Mouse (Mus musculus) v-Abl transformed pro-B cells (cell line): ENCODE results near the gene Tnfaip6.

Source experiments
- in situ Hi-C, 2 experiments: fragments of 400-800 bp; cut with MboI; formaldehyde crosslinking; loops; one replicate each; pipeline ENCODE4 v1.15.1; 2025; ENCODE audit not compliant: unreplicated experiment in 2 of 2

Tnfaip6 gene

DNA sequence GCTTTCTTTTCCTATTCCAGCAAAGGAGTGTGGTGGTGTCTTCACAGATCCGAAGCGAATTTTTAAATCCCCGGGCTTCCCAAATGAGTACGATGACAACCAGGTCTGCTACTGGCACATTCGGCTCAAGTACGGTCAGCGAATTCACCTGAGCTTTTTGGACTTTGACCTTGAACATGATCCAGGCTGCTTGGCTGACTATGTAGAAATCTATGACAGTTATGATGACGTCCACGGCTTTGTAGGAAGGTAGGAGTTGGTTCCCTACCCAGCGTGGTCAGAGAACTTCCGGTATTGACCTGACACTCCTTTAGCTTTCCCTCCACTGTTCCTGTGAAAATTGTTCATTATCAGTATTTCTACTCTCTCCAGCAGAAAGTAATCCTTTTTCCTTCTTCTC is 13.0 kb downstream of the Tnfaip6 start:
- in situ Hi-C loops = no loop called here

DNA sequence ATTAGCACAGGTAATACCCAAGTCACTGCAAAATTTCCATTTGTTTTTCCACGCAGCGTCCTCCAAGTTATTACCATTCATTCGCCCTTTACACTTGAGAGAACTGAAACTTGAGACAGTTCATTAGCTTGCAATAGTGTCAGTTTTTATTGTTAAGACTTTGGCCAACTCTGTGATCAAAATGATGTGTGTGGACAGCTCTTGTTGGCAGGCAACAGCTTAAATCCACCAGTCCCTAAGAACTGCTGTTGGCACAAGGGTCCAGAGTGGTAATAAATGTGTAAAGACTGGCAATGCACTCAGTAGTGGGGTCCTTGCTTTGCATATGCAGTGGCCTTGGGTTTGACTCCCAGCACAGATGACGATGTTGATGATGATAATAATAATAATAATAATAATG is 14.5 kb downstream of the Tnfaip6 start:
- in situ Hi-C loops = no loop called here

DNA sequence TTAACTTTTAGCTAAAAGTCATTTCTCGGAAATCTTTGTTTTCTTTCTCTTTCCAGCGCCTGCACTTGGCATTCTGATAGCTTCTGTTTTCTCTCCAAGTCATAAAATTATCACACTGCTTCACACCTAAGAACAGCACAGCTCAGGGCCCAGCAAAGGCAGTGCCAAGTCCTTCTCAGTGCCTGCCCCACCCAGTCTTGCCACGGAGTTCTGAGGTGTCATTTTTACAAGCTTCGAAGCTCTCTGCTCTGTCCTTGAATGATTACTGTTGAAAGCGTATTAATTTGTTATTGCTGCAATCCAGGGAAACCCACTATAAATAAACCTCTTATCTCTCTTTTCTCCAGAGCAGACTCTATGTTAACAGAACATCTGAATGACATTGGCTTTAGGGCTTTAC is 15.7 kb downstream of the Tnfaip6 start:
- in situ Hi-C loops = no loop called here

DNA sequence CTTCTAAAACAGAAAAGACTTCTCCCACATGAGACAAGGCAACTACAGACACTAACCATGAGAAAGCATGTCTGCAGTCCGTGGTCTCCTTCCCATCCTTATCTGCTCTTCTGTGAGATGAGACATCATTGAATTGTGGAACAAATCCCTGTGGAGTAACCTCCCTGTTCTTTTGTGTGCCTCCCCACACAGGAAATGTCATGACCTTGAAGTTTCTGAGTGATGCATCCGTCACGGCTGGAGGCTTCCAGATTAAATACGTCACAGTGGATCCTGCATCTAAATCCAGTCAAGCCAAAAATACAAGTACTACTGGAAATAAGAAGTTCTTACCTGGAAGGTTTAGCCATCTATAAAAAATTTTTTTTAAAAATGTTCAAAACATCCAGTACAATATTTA is 17.8 kb downstream of the Tnfaip6 start:
- in situ Hi-C loops = no loop called here

DNA sequence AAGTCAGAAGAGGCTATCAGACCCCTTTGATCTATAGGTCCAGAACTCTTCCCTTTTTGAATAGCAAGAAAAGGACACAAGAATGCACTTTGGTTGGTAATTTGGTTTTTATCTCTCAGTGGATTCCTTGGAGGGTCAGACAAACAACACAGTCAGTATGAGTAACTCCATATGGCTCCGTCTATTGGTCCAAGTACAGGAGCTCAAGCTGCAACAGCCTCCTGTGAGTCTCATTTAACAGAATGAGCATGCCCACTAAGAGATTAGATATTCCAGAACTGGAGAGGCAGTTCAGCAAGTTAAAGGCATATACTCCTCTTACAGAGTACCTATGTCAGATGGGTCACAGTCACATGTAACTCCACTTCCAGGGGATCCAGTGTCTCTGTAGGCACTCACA is 19.3 kb downstream of the Tnfaip6 start:
- in situ Hi-C loops = no loop called here

DNA sequence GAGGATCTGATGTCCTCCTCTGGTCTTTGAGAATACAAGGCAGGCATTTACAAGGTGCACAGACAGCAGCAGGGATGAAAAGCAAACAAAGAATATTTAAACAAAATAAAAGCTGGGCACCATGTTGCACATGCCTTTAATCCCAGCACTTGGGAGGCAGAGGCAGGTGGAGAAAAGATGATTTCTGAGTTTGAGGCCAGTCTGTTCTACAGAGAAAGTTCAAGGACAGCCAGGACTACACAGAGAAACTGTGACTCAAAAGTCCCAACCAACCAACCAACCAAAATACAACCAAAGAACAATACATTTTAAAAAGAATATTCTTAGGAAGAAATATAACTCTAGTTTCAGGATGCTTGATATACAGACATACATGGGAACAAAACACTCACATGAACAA is 19.9 kb downstream of the Tnfaip6 start:
- in situ Hi-C loops = no loop called here

DNA sequence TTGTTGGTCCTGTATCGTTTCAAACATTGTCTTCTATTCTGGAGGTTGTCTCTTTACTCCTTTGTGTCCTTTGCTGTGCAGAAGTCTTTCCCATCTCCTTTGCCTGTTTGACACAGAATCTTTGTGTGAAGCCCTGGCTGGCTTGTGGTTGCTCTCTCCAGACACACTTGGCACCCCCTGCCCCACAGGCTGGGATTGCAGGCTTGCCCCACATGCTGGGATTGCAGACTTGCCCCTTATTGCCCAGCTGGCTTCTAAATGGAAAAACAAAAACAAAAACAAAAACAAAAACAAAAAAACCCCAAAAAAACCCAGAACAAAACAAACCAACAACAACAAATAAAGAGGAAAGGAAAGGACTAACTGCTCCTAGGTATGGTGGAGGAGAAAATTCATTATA is 30.8 kb downstream of the Tnfaip6 start:
- in situ Hi-C loops = no loop called here

DNA sequence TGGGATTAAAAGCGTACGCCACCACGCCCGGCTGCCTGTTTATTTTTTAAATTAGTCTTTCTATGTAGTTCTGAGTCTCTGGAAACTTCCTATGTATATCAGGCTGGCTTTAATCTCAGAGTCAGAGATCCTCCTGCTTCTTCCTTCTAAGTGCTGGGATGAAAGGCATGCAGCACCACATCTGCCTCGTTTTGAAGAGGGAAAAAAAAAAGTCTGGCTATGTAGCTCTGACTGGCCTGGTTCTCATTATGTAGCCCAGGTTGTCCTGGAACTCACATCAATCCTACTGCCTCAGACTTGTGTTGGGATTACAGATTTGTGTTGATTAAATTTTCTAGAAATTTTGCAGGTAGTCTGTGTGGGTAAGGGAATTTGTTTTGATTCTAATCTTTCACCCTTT is 33.0 kb downstream of the Tnfaip6 start:
- in situ Hi-C loops = loop anchor here (5.0 to 10.0 kb wide), 3 partner anchors 96 to 1776 kb away; partner anchors contain the start of genes Mmadhc (in 1 of the 2), Nmi (in 1 of the 2) and Rbm43 (in 1 of the 2)

DNA sequence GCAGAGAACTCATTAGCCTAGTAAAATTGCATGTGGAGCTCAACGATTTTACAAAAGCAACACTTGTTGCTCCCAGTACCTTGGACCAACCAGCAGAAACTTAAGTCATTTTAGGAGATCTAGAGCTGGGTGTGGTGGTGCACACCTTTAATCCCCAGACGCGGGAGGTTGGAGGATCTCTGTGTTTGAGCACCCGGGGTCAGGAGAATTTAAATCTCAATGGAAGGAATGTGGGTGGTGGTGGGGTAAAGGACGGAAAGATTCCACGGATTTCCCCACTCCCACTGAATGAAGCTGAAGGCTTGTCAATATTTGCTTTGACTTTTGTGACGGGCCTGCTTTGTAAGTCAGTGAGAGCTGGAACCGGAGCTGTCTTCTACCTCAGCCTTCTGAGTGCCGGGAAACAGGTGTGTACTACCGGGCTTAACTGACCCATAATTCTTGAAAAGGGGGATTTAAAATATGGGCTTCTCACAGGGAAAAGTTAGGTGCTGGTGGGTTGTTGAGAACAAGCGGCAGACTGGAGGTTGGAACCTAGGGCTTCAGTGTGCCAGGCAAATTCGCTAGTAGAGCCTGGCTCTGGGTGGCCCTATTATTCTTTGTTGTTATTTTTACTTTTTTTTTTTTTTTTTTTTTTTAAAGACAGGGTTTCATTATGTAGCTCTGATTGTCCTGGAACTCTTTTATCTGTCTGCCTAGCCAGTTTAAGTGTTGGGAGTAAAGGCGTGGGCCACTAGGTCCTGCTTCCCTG is 33.6 kb downstream of the Tnfaip6 start:
- in situ Hi-C loops = loop anchor here (5.0 to 10.0 kb wide), 3 partner anchors 97 to 1777 kb away; partner anchors contain the start of genes Mmadhc (in 1 of the 2), Nmi (in 1 of the 2) and Rbm43 (in 1 of the 2)

DNA sequence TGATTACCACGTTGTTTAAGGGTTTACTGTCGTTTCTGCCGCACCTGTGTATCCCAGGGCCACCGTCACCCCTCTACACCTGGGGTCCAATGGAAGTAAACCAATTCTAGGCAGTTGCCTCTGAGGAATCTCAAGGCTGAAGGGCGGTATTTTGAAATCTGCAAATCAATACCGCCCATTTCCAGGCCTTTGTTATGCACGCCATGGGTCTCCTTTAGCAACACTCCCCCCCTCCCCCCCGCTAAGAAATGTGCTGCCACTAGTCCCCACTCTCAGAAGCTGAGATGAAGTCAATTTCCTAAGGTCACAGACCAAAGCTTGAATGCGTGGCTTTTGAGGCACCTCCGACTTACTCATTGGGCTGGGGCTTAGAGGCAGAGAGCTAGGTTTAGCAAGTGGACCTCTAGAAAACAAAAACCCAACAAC is 34.3 kb downstream of the Tnfaip6 start:
- in situ Hi-C loops = loop anchor here (5.0 to 10.0 kb wide), 3 partner anchors 97 to 1777 kb away; partner anchors contain the start of genes Mmadhc (in 1 of the 2), Nmi (in 1 of the 2) and Rbm43 (in 1 of the 2)

DNA sequence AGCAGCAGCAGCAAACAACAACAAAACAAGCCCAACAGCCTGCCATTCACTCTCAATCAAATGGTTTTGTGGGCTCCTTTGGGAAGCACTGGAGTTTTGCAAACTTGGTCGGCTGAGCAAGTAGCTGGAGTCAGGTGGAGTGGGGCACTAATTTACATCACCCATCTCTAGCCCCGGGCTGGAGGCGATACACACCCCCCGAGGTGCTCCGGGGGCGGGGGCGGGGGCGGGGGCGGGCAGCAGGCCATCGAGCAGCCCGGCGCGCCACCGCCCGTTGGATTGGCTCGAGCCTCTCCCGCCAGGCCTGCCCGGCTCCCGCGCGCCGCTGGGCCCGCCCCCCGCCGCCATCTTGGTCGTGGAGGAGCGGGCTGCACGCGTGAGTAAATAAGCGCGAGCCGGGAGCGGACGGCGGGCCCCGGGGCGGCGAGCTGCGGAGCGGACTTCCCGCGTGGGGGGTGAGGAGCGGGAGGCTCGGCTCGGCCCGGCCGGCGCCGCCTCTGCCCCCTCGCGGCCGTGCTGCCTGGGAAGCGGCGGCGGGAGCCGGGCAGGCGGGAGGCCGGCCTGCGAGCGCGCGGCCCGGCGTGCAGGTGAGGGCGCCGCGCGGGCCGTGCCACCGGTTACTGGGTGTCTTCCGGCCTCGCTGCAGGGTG is 34.8 kb downstream of the Tnfaip6 start, which contains the start of gene Rif1:
Gene Rif1 (plus strand): TSS at position 342 of the 650 bp plus-strand sequence.
- in situ Hi-C loops = loop anchor here (5.0 to 10.0 kb wide), 3 partner anchors 98 to 1778 kb away; partner anchors contain the start of genes Mmadhc (in 1 of the 2), Nmi (in 1 of the 2) and Rbm43 (in 1 of the 2)

DNA sequence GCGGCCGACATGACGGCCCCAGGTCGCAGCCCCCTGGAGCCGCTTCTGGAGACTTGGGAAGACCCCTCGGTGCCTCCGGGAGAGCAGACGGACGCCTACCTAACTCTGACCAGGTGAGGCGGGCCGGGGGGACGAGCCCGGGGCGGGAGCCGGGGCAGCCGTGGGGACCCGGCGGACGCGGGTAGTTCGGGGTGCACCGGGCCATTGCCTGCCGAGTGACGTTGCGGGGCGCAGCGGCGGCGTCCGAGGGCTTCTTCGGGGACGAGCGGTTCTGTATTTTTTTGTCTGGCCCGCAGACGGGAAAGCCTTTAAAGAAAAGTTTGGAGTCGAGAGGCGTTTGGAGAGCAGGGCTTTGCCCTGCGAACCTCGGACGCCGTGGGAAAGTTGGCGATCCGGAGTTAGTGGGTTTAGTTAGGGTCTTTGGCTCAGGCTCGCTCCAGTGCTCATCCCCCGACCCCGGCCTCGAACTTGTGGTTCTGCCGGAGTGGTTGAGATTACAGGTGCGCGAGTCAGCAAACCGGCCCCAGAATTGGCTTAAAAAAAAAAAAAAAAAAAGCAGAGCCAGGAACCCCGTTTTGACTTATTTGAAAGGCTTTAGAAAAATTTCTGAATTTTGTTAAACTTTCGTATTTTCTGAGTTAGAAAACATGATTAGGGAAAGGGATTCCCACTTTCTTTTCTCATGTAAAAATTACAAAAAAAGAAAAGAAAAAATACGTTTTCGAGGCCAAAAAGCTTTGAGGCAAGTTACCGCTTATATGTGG is 35.5 kb downstream of the Tnfaip6 start:
- in situ Hi-C loops = loop anchor here (5.0 to 10.0 kb wide), 3 partner anchors 99 to 1779 kb away; partner anchors contain the start of genes Mmadhc (in 1 of the 2), Nmi (in 1 of the 2) and Rbm43 (in 1 of the 2)

DNA sequence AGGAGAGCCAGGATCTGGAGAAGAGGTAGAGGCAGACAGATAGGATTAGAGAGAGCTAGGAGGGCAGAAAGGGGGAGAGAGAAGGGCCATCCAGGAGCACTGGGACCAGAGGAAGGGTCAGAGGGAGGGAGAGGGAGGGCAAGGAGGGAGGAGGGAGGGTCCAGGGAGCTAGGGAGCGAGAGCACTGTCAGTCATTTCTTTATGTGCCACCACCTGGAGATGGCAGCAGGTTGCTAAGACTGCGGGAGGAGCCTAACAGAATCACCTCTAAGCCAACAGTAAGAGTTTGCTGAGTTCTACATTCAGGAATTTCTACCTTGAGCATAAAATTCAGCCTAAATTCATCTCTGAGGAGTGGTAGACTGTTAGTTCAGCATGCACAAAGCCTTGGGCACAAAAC is 40.9 kb downstream of the Tnfaip6 start:
- in situ Hi-C loops = loop anchor here (5.0 to 25.0 kb wide), 5 partner anchors 104 to 1784 kb away; partner anchors contain the start of genes Mmadhc (in 2 of the 2), Arl5a (in 1 of the 2) and Nmi (in 1 of the 2)

DNA sequence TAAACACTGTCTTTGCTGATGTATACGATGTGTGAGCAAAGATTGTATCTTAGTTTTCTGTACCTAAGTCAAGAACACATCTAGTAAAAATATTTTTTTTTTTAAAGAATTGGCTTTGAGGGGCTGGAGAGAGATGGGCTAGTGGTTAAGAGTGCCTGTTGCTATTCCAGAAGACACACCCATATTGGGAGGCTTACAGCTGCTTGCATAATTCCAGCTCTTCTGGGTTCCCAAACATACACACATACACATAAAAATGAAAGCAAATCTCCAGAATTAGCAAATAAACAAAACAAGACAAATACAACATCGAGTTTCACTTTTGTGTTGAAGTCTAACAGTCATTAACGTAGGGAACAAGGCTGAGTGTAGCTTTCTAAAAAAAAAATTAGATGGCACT is 46.2 kb downstream of the Tnfaip6 start:
- in situ Hi-C loops = loop anchor here (25.0 kb wide), 2 partner anchors 328 to 1147 kb away; partner anchors contain the start of gene Arl5a (in 1 of the 2)

DNA sequence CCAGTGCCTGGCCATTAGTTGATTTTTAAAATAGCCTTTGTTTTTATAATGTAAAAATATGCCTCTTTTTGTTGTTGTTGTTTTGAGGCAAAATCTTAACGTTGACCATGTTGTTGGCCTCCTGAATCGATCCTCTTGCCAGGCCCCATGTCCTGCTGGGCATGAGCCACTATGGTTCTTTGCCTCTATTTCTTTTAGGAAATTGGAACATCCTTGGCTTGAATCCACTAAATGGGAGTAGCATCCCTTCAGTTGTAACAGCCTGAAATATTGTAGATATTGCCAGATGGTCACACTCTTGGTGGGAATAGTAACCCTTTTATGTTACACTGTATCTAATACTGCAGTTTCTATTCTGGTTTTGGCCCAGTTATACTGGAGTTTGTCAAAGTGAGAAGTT is 46.8 kb downstream of the Tnfaip6 start:
- in situ Hi-C loops = loop anchor here (25.0 kb wide), 2 partner anchors 328 to 1147 kb away; partner anchors contain the start of gene Arl5a (in 1 of the 2)
